In the genomic region with DNA sequence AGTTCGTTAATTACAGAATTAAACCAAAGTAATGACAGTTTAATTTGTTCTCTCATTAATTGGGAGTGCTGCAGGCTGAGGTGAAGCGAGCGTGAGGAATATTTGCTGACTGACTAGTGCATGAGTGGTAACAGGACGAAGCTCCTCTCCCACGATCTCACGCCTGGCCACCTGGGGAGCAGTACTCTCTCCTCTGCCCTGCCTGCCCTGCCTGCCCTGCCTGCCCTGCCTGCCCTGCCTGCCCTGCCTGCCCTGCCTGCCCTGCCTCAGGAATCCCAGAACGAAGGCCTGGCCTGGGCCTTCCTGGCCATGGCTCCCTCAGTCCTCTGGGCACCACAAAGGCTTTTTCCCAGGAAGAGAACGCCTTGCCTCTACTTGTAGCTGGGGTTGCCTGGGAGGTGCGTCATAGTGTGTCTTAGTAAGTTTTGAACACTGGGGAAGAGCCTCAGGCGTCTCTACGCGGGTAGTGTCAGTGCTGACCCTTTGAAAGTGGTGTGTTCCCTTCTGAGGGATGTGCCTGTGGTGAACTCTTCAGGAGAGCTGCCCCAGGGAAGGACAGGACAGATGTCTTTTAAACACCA, we compare ENCODE assay signal across 7 mouse cellular contexts.
DNase-seq lines count a peak whose midpoint lies in the region; ATAC-seq lines count a peak whose summit lies in the region.

No protein-coding gene starts in this region.

- peak overlapping the region; percentile 25; the same call in 1 of the 2 replicates for H3K4me3 ChIP-seq in intestine, embryonic 14.5 days (ENCODE audit: low read depth, low read length)
- no peak overlapping the region for H3K4me3 ChIP-seq in liver, embryonic 13.5 days (replicated peaks)

- no peaks in the 10 kb centered on the region for H3K27me3 ChIP-seq in intestine, embryonic 14.5 days (replicated peaks; ENCODE audit: control insufficient read depth, insufficient read depth, low read length)
- 0 out of 2 replicates have a peak, but pooled peaks cover 3% of the 10 kb centered on the region for H3K27me3 ChIP-seq in liver, embryonic 13.5 days

- H3K9me3 ChIP-seq in intestine, embryonic 14.5 days (ENCODE audit: control insufficient read depth, low read length) = no peaks in the 10 kb centered on the region
- no peaks in the 10 kb centered on the region for H3K9me3 ChIP-seq in liver, embryonic 13.5 days (replicated peaks)

- no peaks in the 10 kb centered on the region for H3K36me3 ChIP-seq in intestine, embryonic 14.5 days (ENCODE audit: control insufficient read depth, insufficient read depth, low read length)
- H3K36me3 ChIP-seq in liver, embryonic 13.5 days = no peaks in the 10 kb centered on the region

- peaks cover 9% of the 10 kb centered on the region for H3K4me1 ChIP-seq in intestine, embryonic 14.5 days (replicated peaks; ENCODE audit: control insufficient read depth, insufficient read depth, low read length)
- H3K4me1 ChIP-seq in liver, embryonic 13.5 days (replicated peaks) = peaks cover 15% of the 10 kb centered on the region; the same call in 1 of the 2 replicates

- WGBS in intestine, embryonic 14.5 days = 38% methylated on average over 12 of the region's 12 CpGs
- 57% methylated on average over 12 of the region's 12 CpGs for WGBS in liver, embryonic 13.5 days (ENCODE audit: insufficient replicate concordance)

- DNase-seq in Muller cell, postnatal 12 days (ENCODE audit: inconsistent ontology term) = peak; percentile 92
- DNase-seq in embryo, embryonic 11 days = peak; percentile 36
- no peak for DNase-seq in intestine, embryonic 14.5 days (ENCODE audit: low spot score)
- DNase-seq in liver, embryonic 13.5 days = no peak
- DNase-seq in adrenal gland, adult (ENCODE audit: inconsistent age in 2 of 2, low spot score in 1 of 2) = no peak
- no peak for DNase-seq in right cerebral cortex, postnatal 4 days
- no peak for DNase-seq in spleen, adult 12 weeks (ENCODE audit: low spot score)

- H3K9ac ChIP-seq in intestine, embryonic 14.5 days (ENCODE audit: low read length) = no peak overlapping the region
- no peak overlapping the region for H3K9ac ChIP-seq in liver, embryonic 13.5 days

- ATAC-seq in intestine, embryonic 14.5 days (replicated peaks; ENCODE audit: low FRiP score, low TSS enrichment, low read depth) = no peak
- ATAC-seq in liver, embryonic 13.5 days (ENCODE audit: low read depth) = no peak

- H3K27ac ChIP-seq in intestine, embryonic 14.5 days (ENCODE audit: low read depth) = no peak overlapping the region
- H3K27ac ChIP-seq in liver, embryonic 13.5 days = no peak overlapping the region

- H3K4me2 ChIP-seq in intestine, embryonic 14.5 days (ENCODE audit: low read length) = peak overlapping the region; percentile 52
- peak overlapping the region; percentile 13; the same call in 1 of the 2 replicates for H3K4me2 ChIP-seq in liver, embryonic 13.5 days

Comparison
In these comparisons a context has a peak if more than half of its experiments do, and no peak if none do; other contexts are left out.
1. DNase-seq: peak in Muller cell, postnatal 12 days (single experiment) and embryo, embryonic 11 days (single experiment); none in intestine, embryonic 14.5 days (single experiment), liver, embryonic 13.5 days (single experiment), adrenal gland, adult (0 of 2), right cerebral cortex, postnatal 4 days (single experiment) and spleen, adult 12 weeks (single experiment).